Mouse (Mus musculus) right cerebral cortex, postnatal 36 days (tissue): ENCODE data around the gene Helt.

Experiments used
- DNase-seq, 2 experiments: peaks; one replicate each; pipeline ENCODE4 v3.0.0; 2022; ENCODE audit warnings: low spot score in 2 of 2, mixed read lengths in 1 of 2

Gene Helt

GRCm38 (mm10) chr8:46294181-46294892, at the start of gene Helt:
TSS of gene Helt (minus strand) at chr8:46294671.
- DNase-seq: no peak

GRCm38 (mm10) chr8:46342272-46342671, 47.8 kb upstream of the Helt start:
- no peak for DNase-seq

DNA sequence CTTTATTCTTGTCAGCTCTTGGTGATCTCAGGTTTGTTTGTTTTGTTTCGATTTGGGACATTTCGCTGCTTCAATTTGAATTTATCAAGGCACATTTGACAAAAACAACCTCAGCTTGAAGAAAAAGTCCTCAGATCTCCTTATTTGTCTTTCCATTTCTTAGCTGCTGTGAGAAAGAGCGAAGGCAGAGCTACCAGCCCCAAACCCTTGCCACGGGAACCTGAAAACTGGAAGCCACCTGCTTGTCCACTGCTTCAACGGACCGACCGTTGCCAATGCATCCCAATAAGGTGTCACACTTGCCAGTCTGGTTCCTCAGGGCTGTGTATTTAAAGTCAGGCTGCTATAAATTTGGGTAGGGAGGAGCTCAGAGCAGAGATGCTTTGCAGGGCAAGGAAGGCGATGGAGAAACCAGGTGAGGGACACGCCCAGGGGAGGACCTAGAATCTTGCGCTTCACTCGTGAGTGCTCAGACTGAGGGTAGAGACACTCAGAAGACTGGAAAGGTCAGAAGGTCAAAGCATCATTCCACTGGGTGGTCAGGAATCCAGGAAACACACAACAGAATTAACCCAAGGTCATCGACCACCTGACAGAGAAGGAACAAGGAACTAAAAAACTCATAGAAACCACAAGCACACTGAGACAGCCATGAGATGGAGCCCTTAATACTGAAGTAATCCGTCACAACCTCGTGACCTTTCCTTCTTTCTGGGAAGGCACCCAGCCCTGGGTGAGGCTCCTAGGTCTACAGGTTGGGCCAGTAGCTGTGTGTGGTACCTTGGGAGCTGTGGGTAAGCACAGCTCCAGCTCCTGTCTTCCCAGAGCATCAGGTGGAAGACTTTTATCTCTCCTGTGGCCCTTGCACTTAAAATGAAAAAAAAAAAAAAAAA, 46.2 kb upstream of the Helt start:
- no peak for DNase-seq

DNA sequence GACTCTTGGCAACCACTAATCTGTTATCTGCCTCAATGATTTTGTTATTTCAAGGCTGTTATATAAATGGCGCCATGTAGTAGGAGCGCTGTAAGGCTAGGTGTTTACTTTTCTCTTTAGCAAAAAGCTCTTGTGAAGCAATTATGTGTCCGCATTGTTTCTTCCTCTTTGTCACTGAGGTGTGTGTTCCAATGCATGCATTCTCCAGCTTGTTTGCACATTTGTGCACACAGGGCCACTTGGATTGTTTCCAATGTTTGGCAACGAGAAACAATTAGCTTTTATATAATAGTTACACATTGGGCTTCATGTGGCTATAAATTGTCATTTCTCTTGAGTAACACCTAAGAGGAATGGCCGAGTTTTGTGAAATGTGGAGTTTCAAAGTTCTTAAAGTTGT, 44.8 kb upstream of the Helt start:
- DNase-seq: no peak

GRCm38 (mm10) chr8:46336351-46336750, 41.9 kb upstream of the Helt start:
- DNase-seq: no peak

DNA sequence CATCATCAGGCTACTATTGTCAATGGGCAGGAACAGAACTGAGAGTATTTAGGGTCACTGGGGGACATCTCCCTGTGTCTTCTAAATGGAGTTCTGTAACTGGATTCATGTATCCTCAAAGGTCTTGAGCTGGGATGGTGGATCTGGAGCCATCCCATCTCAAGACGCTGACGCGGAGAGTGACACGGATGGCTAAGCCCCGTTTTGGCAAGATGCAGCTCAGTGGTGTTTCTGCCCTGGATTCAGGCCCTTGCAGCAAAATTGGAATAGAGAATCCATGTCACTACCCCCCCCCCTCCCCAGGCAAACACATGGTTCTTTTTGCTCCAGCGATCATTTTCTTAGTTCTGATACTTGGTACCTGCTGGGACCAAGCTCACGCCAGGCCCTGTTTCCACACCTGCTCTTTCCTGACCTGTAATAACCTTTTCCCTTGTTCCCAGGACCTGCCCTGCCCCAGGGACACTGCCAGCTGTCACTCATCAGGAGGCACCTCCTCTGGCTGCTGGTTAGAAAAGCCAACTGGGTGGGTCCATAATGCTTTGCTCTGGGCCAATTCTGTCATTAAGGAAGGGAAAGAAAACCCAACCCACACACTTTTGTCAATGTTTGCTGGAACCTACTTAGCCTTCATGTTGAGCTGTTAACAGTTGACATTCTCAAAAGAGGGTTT, 38.1 kb upstream of the Helt start:
- no peak for DNase-seq

DNA sequence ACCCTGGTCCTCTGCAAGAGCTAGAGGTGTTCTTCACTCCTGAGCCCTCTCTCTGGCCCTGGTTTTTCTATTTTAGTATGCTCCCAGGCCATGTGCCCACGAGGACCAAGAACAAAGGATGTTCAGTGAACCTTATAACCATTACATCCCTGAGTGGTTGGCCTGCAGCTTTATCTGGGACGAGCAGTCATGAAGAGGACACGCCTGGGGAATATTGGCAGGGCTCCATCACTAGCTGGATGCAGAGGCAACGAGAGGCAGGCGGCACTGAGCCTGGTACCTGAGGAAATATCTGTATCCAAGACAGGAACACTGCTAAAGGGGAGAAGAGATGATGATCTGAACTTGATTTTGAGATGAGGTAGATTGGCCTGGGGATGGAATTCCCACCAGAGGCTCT, 37.3 kb upstream of the Helt start:
- DNase-seq: no peak

- DNase-seq: no peak
Measured at GRCm38 (mm10) chr8:46329396-46329795, 34.9 kb upstream of the Helt start.

DNA sequence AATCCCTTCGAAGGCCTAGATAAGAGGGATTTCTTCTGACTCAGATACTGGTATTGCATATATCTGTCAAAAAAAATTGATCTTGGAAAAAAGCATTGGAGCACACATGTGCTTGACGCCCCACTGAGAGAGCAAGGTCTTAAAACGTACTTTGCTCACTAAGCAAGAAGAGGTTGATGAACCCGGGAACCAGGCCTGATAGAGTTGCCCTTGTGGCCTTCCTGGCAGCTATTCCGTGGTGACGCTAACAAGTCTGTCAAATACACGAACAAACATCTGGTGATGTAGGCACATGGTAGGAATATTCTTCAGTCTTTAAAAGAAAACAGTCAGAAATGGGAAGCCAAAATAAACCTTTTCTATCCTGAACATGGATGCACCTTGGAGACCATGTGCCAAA, 32.8 kb upstream of the Helt start:
- DNase-seq: no peak

- DNase-seq: no peak
Measured at GRCm38 (mm10) chr8:46326715-46327114, 32.2 kb upstream of the Helt start.

DNA sequence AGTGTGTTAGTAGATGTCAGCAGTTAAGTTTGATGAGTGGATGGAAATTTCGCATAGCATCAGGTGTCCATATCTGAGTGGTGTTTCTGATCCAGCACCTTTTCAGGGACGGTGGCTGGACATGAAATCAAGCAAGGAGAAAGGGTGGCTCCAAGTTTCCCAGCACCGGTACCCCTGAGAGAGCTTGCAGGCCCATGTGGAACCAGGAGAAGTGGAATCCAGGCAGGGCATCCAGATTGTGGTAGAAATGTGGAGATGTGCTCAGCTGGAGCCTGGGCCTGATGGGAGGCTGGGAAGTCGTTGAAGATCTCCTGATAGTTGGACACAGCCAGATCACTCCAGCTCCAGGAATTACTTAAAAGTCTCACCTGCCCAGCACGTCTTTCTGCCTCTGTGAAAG, 30.2 kb upstream of the Helt start:
- no peak for DNase-seq

GRCm38 (mm10) chr8:46323672-46324191, 29.3 kb upstream of the Helt start:
- no peak for DNase-seq

DNA sequence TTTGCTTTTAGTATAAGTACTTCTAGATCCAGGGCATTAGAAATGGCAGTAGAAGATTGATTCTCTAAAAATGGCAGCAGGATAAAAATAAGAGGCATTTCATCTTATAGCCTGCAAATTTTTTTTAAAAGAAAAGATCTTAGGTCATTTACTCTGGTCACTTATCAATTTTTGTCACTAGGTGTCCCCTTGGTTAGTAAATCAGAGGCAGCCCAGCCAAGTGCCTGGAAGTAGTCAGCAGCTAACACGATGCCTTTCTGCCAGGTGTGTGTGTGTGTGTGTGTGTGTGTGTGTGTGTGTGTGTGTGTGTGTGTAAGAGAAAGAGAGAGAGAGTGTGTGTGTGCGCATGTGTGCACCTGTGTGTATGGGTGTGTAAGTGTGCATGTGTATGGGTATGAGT, 28.4 kb upstream of the Helt start:
- DNase-seq: no peak

DNA sequence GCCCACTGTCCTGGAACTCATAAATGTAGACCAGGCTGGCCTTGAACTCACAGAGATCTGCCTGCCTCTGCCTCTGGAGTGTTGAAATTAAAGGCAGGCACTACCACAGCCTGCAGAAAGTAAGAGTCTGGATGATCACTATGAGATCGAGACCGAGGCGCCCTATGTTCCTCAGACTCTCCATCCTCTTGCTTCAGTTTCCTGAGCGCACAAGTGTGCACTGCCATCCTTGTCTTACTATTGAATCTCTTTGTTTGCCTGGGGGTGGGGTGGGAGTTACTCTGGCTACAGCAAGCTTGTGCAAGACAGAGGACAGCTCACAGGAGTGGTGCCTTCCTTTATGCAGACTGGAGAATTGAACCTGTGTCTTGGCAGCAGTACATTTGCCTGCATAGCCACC, 27.9 kb upstream of the Helt start:
- DNase-seq: no peak

- no peak for DNase-seq
Measured at GRCm38 (mm10) chr8:46318802-46319201, 24.3 kb upstream of the Helt start.

- DNase-seq: no peak
Measured at GRCm38 (mm10) chr8:46317161-46317560, 22.7 kb upstream of the Helt start.

DNA sequence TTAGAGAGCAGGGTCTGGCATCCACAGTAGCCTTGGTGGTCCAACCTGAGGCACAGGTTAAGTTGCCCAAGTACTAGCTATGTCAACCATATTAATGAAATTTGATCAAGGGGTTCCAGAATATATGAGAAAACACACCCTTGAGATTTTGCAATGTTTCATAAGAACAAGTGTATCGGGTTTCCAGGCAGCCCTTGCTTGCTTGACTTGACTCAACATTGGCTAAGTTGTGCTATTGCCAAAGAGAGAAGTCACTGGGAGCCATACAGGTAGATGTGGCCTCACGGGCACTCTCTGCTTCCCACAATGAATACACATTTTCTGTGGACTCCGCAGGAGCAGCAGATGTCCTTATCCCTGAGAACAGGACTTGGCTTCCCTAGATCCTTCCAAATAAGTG, 19.3 kb upstream of the Helt start:
- no peak for DNase-seq

- DNase-seq: peak; percentile 43 to 45
Measured at GRCm38 (mm10) chr8:46311159-46311558, 16.7 kb upstream of the Helt start.

DNA sequence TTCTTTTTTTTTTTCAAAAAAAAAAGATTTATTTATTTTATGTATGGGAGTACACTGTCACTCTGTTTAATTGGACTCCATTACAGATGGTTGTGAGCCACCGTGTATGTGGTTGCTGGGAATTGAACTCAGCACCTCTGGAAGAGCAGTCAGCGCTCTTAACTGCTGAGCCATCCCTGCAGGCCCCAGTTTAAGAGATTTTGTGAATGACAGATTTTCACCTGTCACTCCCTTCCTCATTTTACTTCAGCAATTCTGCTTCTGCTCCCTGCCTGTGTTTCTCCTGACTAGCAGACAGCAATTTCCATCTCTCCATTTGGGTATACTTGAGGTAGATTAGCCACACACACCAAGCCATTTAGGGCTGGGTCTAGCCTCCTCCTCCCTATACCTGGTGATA, 13.7 kb upstream of the Helt start:
- no peak for DNase-seq

DNA sequence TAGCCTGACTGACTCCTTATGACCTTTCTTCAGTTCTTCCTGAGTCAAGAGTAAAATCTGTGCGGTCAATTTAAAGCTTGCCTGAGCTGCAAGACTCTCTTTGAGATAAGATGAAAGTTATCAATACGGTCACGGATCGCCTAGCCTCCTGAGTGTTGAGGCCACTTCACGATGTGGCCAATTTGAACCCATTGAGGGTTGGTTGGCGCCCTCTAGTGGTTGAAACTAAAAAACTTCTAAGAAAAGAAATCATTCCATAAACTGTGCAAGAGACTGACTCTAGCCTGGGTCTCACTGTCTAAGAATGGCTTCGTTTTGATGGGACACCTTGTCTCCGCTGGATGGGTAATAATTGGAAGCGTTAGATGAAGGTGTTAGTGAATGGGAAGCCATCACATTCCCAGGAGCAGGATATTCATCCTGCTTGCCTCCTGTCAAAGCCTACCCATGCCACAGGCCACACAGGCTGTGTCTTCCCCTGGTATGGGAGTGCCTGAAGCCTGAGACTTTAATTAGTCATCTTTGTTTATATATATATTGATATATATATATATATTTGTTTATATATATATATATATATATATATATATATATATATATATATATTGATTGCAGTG, 11.4 kb upstream of the Helt start:
- no peak for DNase-seq

GRCm38 (mm10) chr8:46302121-46302520, 7.7 kb upstream of the Helt start:
- DNase-seq: no peak

- DNase-seq: no peak
Measured at GRCm38 (mm10) chr8:46298847-46299246, 4.4 kb upstream of the Helt start.
